Mouse (Mus musculus) kidney, adult 2 months (tissue): Measurements from ENCODE around the gene Cul3. TPM values are rescaled to one million over a fixed set of nuclear protein-coding genes. Genes with fewer than 3 reads are reported as not detected.

ENCODE experiments used
- DNase-seq: peaks from one replicate; pipeline ENCODE4 v3.0.0; 2021
- H3K27ac ChIP-seq: fragments of 200-500 bp; 2 replicates; pipeline ENCODE4 v1.5.1; 2012; ENCODE audit warnings: low read depth, low read length, control low read depth, inconsistent platforms; ENCODE audit not compliant: insufficient read depth
- H3K27me3 ChIP-seq: fragments of 200-500 bp; replicated peaks from 2 replicates; pipeline ENCODE4 v1.6.1; 2012; ENCODE audit warnings: mild to moderate bottlenecking, moderate library complexity, low read length, inconsistent platforms; ENCODE audit not compliant: control insufficient read depth, insufficient read depth
- H3K36me3 ChIP-seq: fragments of 200-500 bp; 2 replicates; pipeline ENCODE4 v1.6.1; 2012; ENCODE audit warnings: mild to moderate bottlenecking, moderate library complexity, low read length, inconsistent platforms; ENCODE audit not compliant: control insufficient read depth, insufficient read depth
- H3K4me1 ChIP-seq: fragments of 200-500 bp; 2 replicates; pipeline ENCODE4 v1.6.1; 2011; ENCODE audit warnings: low read length; ENCODE audit not compliant: control insufficient read depth, insufficient read depth
- H3K4me3 ChIP-seq: fragments of 200-500 bp; 2 replicates; pipeline ENCODE4 v1.5.1; 2011; ENCODE audit warnings: mild to moderate bottlenecking, low read depth, low read length, control low read depth; ENCODE audit not compliant: insufficient read depth
- CTCF ChIP-seq: fragments of 200-500 bp; conservative IDR thresholded peaks from 2 replicates; pipeline ENCODE4 v1.5.1; 2011; ENCODE audit warnings: low read depth, mild to moderate bottlenecking, control low read depth, low read length, moderate library complexity, mixed read lengths; ENCODE audit not compliant: insufficient read depth, insufficient read length
- POLR2A ChIP-seq: fragments of 200-500 bp; IDR thresholded peaks from one replicate; pipeline ENCODE4 v1.6.1; 2011; ENCODE audit warnings: low read depth, low read length, control low read depth
- WGBS: fragments of 180-500 bp; shearing (Covaris S2); methylation state at CpG from one replicate; pipeline ENCODE4 v1.1.7; 2018; 5-methylcytosine and 5-hydroxymethylcytosine counted together
- polyA plus RNA-seq: library from polyadenylated mRNA; depleted of rRNA; stranded (reverse); fragments of >200 nt; gene quantifications from 2 replicates; pipeline ENCODE4 v1.2.3, GENCODE M21; 2012

Gene Cul3
- polyA plus RNA-seq, 1 experiment: 23.9 TPM

DNA sequence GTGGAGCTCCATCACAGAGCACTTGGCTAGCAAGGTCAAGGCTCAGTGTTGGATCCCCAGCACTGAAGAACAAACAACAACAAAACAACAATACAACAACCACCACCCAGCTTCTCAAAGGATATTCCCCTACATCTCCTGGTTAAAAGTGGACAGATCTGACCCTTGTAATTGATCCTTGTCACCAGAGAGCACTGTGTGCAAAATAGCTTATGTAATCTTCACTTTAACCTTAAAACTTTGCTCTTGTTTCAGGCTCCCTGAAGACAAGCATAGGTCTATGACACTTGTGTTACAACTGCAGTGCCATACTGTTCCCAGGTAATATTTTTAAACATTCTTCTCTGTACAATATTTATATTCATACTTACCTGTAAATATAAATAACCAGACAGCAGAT lies 93.1 kb downstream of the Cul3 start:
- no peaks in the 10 kb centered on the region for H3K4me1 ChIP-seq
- H3K4me3 ChIP-seq: no peak overlapping the region
- no peaks in the 10 kb centered on the region for H3K27me3 ChIP-seq
- no peak overlapping the region for H3K27ac ChIP-seq
- TF ChIP-seq CTCF (no peak), POLR2A (no peak)
- DNase-seq: peak; percentile 51
- H3K36me3 ChIP-seq: no peaks in the 10 kb centered on the region

DNA sequence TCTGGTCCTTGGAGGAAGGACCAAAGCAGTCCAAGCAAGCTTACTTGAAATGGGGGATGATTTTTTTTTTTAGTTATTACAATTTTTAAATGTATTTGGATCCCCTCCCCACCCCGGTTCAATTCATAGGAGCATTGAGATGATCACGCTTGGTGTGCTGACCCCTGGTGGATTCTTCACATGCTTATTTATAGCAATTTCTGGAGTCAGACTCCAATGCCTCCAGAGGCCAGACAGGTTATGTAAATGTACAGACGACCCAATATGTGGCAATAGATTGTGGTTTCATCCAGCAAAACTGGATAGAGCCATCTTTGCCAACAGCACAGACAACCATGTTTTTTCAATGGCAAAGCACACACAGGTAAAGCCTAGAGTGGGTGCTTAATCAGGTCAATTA lies 96.2 kb downstream of the Cul3 start:
- H3K36me3 ChIP-seq: no peaks in the 10 kb centered on the region
- no peak for DNase-seq
- no peak overlapping the region for H3K4me3 ChIP-seq
- no peak overlapping the region for H3K27ac ChIP-seq
- TF ChIP-seq POLR2A: no peak
- no peaks in the 10 kb centered on the region for H3K4me1 ChIP-seq
- no peaks in the 10 kb centered on the region for H3K27me3 ChIP-seq
- WGBS: 51% methylated on average over 3 of the region's 3 CpGs

DNA sequence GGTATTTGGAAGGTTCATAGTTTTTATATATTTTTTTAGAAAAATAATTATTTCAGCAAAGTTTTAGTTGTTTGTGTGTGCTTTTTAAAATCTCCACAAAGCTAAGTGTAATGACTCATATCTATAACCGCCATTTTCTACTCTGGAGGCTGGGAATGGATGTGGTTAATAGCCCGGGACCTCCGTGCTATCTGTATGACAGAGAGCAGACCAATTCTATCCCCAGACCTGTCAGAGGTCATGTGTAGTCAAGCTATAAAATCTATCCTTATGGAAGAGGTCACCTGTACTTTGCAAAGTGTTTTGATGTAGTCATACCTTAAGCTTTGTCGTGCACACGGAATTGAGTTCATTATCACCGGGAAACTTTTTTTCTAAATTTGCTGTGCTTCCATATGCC lies 98.7 kb downstream of the Cul3 start:
- H3K36me3 ChIP-seq: no peaks in the 10 kb centered on the region
- TF ChIP-seq POLR2A (no peak), CTCF (no peak)
- no peaks in the 10 kb centered on the region for H3K4me1 ChIP-seq
- H3K27me3 ChIP-seq: no peaks in the 10 kb centered on the region
- H3K27ac ChIP-seq: no peak overlapping the region
- H3K4me3 ChIP-seq: no peak overlapping the region
- no peak for DNase-seq
- 64% methylated on average over 6 of the region's 6 CpGs for WGBS

DNA sequence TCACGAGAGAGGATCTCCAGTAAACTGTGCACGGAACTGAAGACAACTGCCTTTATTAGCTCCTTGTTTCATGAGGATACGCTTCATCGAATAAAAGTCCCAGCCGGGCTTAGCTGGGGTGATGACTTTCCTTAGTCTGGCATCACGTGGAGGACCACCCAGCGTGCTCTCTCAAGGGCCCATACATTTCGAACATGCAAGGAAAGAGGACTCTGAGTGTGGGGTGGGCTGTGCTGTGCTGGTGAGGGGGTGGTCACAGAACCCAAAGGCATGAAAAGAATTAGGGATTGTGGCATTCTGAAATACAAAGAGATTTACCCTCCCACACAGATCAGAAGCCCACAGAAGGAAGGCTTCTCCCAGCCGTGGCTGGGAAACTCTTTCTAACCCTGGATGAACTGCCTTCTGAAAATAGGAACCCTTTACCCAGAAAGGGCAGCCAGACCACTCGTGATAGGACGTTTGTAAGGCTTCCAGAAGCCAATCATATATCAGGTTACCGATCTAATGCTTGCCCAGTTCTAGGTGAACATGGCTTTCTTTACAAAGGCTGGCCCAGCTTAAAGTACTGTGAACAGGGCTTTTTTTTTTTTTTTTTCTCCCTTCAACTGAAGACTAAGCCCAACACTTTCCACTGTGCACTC lies 100.1 kb downstream of the Cul3 start:
- H3K4me1 ChIP-seq: no peaks in the 10 kb centered on the region
- no peak overlapping the region for H3K4me3 ChIP-seq
- no peaks in the 10 kb centered on the region for H3K27me3 ChIP-seq
- H3K36me3 ChIP-seq: no peaks in the 10 kb centered on the region
- H3K27ac ChIP-seq: no peak overlapping the region
- DNase-seq: no peak
- WGBS: 37% methylated on average over 12 of the region's 12 CpGs
- no peak for TF ChIP-seq POLR2A
- no peak for TF ChIP-seq CTCF

DNA sequence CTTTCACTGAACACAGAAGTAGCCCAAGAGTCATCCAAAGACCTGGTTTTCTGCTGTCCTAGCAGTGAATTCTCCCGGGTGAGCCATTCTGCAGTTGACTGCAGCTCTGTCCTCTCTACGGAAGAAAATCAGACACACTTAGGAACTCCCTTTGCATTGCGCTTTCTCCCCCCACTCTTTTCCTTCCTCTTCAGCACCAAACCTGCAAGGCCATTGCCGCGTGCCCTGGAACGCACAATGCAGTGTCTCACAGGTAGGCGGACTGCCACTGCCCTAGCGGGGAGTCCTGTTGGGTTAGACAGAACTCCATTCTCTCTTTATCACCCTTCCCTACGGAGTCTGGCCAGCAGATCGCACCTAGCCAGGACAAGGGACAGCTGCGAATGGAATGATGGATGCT lies 100.8 kb downstream of the Cul3 start:
- no peak for TF ChIP-seq CTCF
- no peak for TF ChIP-seq POLR2A
- Histone ChIP-seq H3K4me3 (no peak overlapping the region), H3K4me1 (no peaks in the 10 kb centered on the region), H3K27ac (no peak overlapping the region), H3K36me3 (no peaks in the 10 kb centered on the region), H3K27me3 (no peaks in the 10 kb centered on the region)
- no peak for DNase-seq
- 74% methylated on average over 11 of the region's 11 CpGs for WGBS

DNA sequence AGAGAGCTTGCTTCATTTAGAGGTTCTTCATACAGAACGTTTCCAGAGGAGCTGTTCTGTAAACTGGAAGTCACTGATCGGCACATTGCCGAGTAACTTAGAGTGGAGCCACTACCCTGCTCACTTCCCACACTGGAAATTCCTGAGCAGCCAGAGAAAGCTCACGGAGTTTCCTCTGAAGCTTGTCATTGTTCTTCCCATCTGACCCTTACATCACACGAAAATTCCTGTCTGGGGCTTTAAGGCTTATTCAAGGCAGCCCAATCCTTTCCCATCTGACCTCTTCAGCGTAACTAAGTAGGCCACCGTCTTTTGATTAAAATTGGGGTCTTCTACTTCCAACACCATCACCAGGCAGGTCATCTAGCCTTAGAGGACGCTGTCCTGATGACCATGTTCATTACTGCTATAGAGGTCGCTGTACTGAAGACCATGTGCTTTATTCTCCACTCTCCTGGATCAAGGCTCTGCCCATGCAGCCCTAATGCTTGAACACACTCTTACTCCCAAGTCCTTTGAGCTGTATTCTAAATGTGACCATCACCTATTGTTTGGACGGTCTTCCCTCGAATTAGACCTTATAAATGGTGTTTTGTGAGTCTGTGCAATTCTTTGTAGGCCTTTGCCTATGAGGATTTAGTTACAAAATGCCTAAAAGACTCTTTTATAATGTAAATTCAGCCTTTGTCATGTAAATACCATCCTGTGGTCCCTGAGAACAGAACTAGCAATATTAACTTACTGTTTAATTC lies 103.2 kb downstream of the Cul3 start:
- H3K27me3 ChIP-seq: no peaks in the 10 kb centered on the region
- DNase-seq: no peak
- 78% methylated on average over 11 of the region's 11 CpGs for WGBS
- no peak overlapping the region for H3K27ac ChIP-seq
- H3K4me1 ChIP-seq: no peaks in the 10 kb centered on the region
- no peaks in the 10 kb centered on the region for H3K36me3 ChIP-seq
- H3K4me3 ChIP-seq: no peak overlapping the region
- no peak for TF ChIP-seq POLR2A
- TF ChIP-seq CTCF: no peak

DNA sequence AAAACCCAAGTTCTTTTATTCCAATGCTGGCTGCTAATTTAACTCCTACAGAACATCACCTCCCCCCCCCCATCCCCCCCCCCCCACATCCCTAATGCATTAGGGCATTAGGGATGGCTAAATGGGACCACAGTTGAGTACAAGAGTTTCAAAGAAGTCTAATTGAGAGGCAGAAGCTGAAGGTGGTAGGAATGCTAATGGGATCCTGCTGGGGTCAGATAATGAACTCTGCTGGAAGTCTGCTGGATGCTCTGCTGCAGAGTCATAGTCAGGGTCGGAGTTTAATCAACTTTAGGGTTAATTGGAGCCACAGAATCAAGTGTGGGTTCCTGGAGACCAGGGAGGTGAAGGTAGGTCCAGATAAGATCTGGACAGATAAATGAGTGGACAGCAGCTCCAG lies 104.2 kb downstream of the Cul3 start:
- H3K36me3 ChIP-seq: no peaks in the 10 kb centered on the region
- H3K27ac ChIP-seq: no peak overlapping the region
- no peak overlapping the region for H3K4me3 ChIP-seq
- WGBS: 32% methylated on average over 1 of the region's 1 CpGs
- no peaks in the 10 kb centered on the region for H3K4me1 ChIP-seq
- DNase-seq: no peak
- no peak for TF ChIP-seq CTCF
- no peak for TF ChIP-seq POLR2A
- H3K27me3 ChIP-seq: no peaks in the 10 kb centered on the region

DNA sequence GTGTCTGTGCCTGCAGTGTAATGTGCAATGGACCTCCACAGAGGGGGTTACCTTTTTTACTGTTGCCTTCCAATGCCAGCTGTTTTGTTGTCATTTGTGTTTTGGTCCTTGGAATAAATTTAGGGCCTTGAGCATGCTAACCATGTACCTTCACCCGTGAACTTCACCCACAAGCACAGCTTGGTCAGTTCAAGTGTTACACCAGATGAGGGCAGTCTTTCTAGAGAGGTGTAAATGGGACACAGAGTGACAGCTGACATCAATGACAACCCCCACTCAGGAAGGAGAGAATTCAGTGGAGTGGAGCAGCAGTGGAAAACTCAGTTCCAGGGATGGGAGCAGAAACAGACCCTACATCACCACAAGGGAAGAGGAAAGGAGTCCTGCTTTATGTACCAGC lies 109.7 kb downstream of the Cul3 start:
- TF ChIP-seq CTCF (peak; percentile 41), POLR2A (no peak)
- 67% methylated on average over 1 of the region's 1 CpGs for WGBS
- Histone ChIP-seq H3K4me1 (no peaks in the 10 kb centered on the region), H3K36me3 (no peaks in the 10 kb centered on the region), H3K4me3 (no peak overlapping the region), H3K27ac (no peak overlapping the region), H3K27me3 (no peaks in the 10 kb centered on the region)
- DNase-seq: peak; percentile 15
